9 mouse cellular contexts compared by ENCODE assay signal in genomic region chr3:100160682-100161445, GRCm38 (mm10). TPM values are rescaled to one million over a fixed set of nuclear protein-coding genes. Genes with fewer than 3 reads are reported as not detected.
DNase-seq lines count a peak whose midpoint lies in the region; ATAC-seq and TF ChIP-seq lines count a peak whose summit lies in the region.
"Had no signal": no experiment of that assay in that cellular context is flagged by ENCODE, and none has a peak within 500 bp of the region (broad histone marks: within the 10 kb centered on the region; RNA-seq: fewer than 3 reads in every experiment).

No protein-coding gene starts in this region.

- WGBS in cerebellum, adult 2 months, result 81% methylated on average over 15 of the region's 15 CpGs
- WGBS in forebrain, embryonic 16.5 days, result 89% methylated on average over 15 of the region's 15 CpGs
- 71% methylated on average over 15 of the region's 15 CpGs for WGBS in liver, embryonic 15.5 days (ENCODE audit: insufficient replicate concordance)

- peaks cover 13% of the 10 kb centered on the region for H3K36me3 ChIP-seq in forebrain, embryonic 16.5 days (ENCODE audit: control insufficient read depth, insufficient read depth)
- peaks cover 38% of the 10 kb centered on the region for H3K36me3 ChIP-seq in liver, embryonic 15.5 days (replicated peaks)

- no peak for DNase-seq in cerebellum, adult 2 months
- peak; percentile 67 for DNase-seq in A20 (ENCODE audit: low read depth, low spot score)
- no peak for DNase-seq in adrenal gland, postnatal 4 days (ENCODE audit: low spot score in 2 of 2)
- DNase-seq in thymus, postnatal 25 days, result no peak
- DNase-seq: cerebellum, postnatal 10 days had no signal

- peak overlapping the region; percentile 67 for H3K4me2 ChIP-seq in forebrain, embryonic 16.5 days (ENCODE audit: low read length)
- peak overlapping the region; percentile 94 for H3K4me2 ChIP-seq in liver, embryonic 15.5 days

- no peaks in the 10 kb centered on the region for H3K9me3 ChIP-seq in forebrain, embryonic 16.5 days (ENCODE audit: control insufficient read depth, low read length)
- H3K9me3 ChIP-seq in liver, embryonic 15.5 days (replicated peaks), result no peaks in the 10 kb centered on the region

- no peaks in the 10 kb centered on the region for H3K27me3 ChIP-seq in cerebellum, adult 2 months (ENCODE audit: control insufficient read depth, insufficient read depth, low read length)
- H3K27me3 ChIP-seq in forebrain, embryonic 16.5 days (replicated peaks; ENCODE audit: control insufficient read depth, insufficient read depth, low read length), result no peaks in the 10 kb centered on the region
- no peaks in the 10 kb centered on the region for H3K27me3 ChIP-seq in liver, embryonic 15.5 days

- TF ChIP-seq POLR2A in cerebellum, adult 2 months (IDR thresholded peaks at IDR 0.05; ENCODE audit: borderline replicate concordance, insufficient read depth, low read length), result no peak

- no peak overlapping the region for H3K27ac ChIP-seq in cerebellum, adult 2 months (ENCODE audit: insufficient read depth, low read length)
- H3K27ac ChIP-seq in forebrain, embryonic 16.5 days (ENCODE audit: low read length), result no peak overlapping the region
- no peak overlapping the region for H3K27ac ChIP-seq in liver, embryonic 15.5 days (replicated peaks)

- H3K9ac ChIP-seq in forebrain, embryonic 16.5 days (replicated peaks; ENCODE audit: low read depth, low read length), result peak overlapping the region; percentile 95
- H3K9ac ChIP-seq in liver, embryonic 15.5 days, result peak overlapping the region; percentile 77

- TF ChIP-seq CTCF in cerebellum, adult 2 months (IDR thresholded peaks at IDR 0.05; ENCODE audit: borderline replicate concordance, insufficient read depth, low read depth, low read length), result no peak

- H3K4me1 ChIP-seq in cerebellum, adult 2 months (ENCODE audit: control insufficient read depth, insufficient read depth, low read length), result peaks cover 5% of the 10 kb centered on the region; the same call in 1 of the 2 replicates
- H3K4me1 ChIP-seq in forebrain, embryonic 16.5 days (replicated peaks; ENCODE audit: control insufficient read depth, insufficient read depth, low read length), result peaks cover 15% of the 10 kb centered on the region
- H3K4me1 ChIP-seq in liver, embryonic 15.5 days (replicated peaks), result peaks cover 35% of the 10 kb centered on the region

- H3K4me3 ChIP-seq in cerebellum, adult 2 months (replicated peaks; ENCODE audit: insufficient read depth, low read depth, low read length), result peak overlapping the region; percentile 90
- H3K4me3 ChIP-seq in forebrain, embryonic 16.5 days (replicated peaks; ENCODE audit: low read length), result peak overlapping the region; percentile 93
- H3K4me3 ChIP-seq in liver, embryonic 15.5 days (replicated peaks), result peak overlapping the region; percentile 85

- ATAC-seq in cerebellum, adult (ENCODE audit: insufficient number of reproducible peaks, low FRiP score, low TSS enrichment), result no peak
- no peak for ATAC-seq in forebrain, embryonic 16.5 days
- no peak for ATAC-seq in liver, embryonic 15.5 days (ENCODE audit: insufficient read depth)
- ATAC-seq in activated CD4-positive, CD25-positive, alpha-beta regulatory T cell, adult 4 months, result no peak

RNA-seq across cellular contexts. Expression of gene Gdap2, which starts 1.3 kb away (rescaled TPM):
- polyA plus RNA-seq in cerebellum, adult 2 months (2012; rRNA removed), result 37.2 and 37.8 TPM in 2 replicates
- polyA plus RNA-seq in forebrain, embryonic 16.5 days (2015; fragmentation: Nextera tagmentation; extraction: Ambion mirVana), result 45.4 and 48.2 TPM in 2 replicates
- polyA plus RNA-seq in liver, embryonic 15.5 days (2015; fragmentation: Nextera tagmentation; extraction: Ambion mirVana), result 17.8 and 18.6 TPM in 2 replicates
- total RNA-seq in adrenal gland, postnatal 4 days (2021), result 10 to 100 TPM; 17.4 to 20.9 TPM
- 10 to 100 TPM; 31.6 to 39.2 TPM for polyA plus RNA-seq in activated CD4-positive, CD25-positive, alpha-beta regulatory T cell, adult 4 months (2017; shearing (Covaris generic))

RNA-seq across cellular contexts. Expression of gene Wdr3, which starts 1.3 kb away (rescaled TPM):
- 24.2 and 28.8 TPM in 2 replicates for polyA plus RNA-seq in cerebellum, adult 2 months (2012; rRNA removed)
- 53.3 and 64.6 TPM in 2 replicates for polyA plus RNA-seq in forebrain, embryonic 16.5 days (2015; fragmentation: Nextera tagmentation; extraction: Ambion mirVana)
- 21.6 and 22.2 TPM in 2 replicates for polyA plus RNA-seq in liver, embryonic 15.5 days (2015; fragmentation: Nextera tagmentation; extraction: Ambion mirVana)
- 10 to 100 TPM; 30.6 to 37.4 TPM for total RNA-seq in adrenal gland, postnatal 4 days (2021)
- 10 to 100 TPM; 30.9 to 41.0 TPM for polyA plus RNA-seq in activated CD4-positive, CD25-positive, alpha-beta regulatory T cell, adult 4 months (2017; shearing (Covaris generic))
